Mouse (Mus musculus) liver, postnatal 0 days (tissue): ENCODE results near the gene Pde4b. TPM values are rescaled to one million over a fixed set of nuclear protein-coding genes. Genes with fewer than 3 reads are reported as not detected.

ENCODE experiments used
- ATAC-seq: fragments of 200-750 bp; cut with Nextera tagmentation; 2 replicates; pipeline ENCODE4 v1.8.0; 2017; ENCODE audit warnings: mild to moderate bottlenecking, moderate library complexity
- DNase-seq: peaks from one replicate; pipeline ENCODE4 v3.0.0-alpha.2; 2016
- H3K27ac ChIP-seq: fragments of 300-500 bp; sonication (generic); 2 replicates; pipeline ENCODE4 v1.5.1; 2014; ENCODE audit warnings: antibody characterized with exemption, moderate library complexity, mild to moderate bottlenecking, low read depth
- H3K27me3 ChIP-seq: fragments of 300-500 bp; sonication (generic); 2 replicates; pipeline ENCODE4 v1.6.1; 2014; ENCODE audit warnings: low read length, control low read depth, mixed read lengths; ENCODE audit not compliant: insufficient read depth
- H3K36me3 ChIP-seq: fragments of 300-500 bp; sonication (generic); replicated peaks from 2 replicates; pipeline ENCODE4 v1.6.1; 2014; ENCODE audit warnings: mild to moderate bottlenecking, control low read depth, low read length, moderate library complexity, mixed read lengths; ENCODE audit not compliant: insufficient read depth
- H3K4me1 ChIP-seq: fragments of 300-500 bp; sonication (generic); 2 replicates; pipeline ENCODE4 v1.6.1; 2014; ENCODE audit warnings: antibody characterized with exemption, mild to moderate bottlenecking, control low read depth; ENCODE audit not compliant: insufficient read depth
- H3K4me2 ChIP-seq: fragments of 300-500 bp; sonication (generic); 2 replicates; pipeline ENCODE4 v1.6.1; 2014; ENCODE audit warnings: low read depth, mild to moderate bottlenecking, low read length, moderate library complexity, mixed read lengths
- H3K4me3 ChIP-seq: fragments of 300-500 bp; sonication (generic); 2 replicates; pipeline ENCODE4 v1.5.1; 2014; ENCODE audit warnings: low read depth, low read length
- H3K9ac ChIP-seq: fragments of 300-500 bp; sonication (generic); replicated peaks from 2 replicates; pipeline ENCODE4 v1.6.1; 2014; ENCODE audit warnings: mild to moderate bottlenecking, moderate library complexity
- H3K9me3 ChIP-seq: fragments of 300-500 bp; sonication (generic); 2 replicates; pipeline ENCODE4 v1.6.1; 2016; ENCODE audit warnings: mild to moderate bottlenecking, control low read depth, low read length, mixed read lengths
- CTCF ChIP-seq: sonication (generic); IDR thresholded peaks from 2 replicates; pipeline ENCODE4 v1.5.1; 2016; ENCODE audit warnings: antibody characterized with exemption, low read depth
- EP300 ChIP-seq: IDR thresholded peaks from 2 replicates; pipeline ENCODE4 v1.6.1; 2016; ENCODE audit warnings: antibody characterized with exemption, low read depth, mild to moderate bottlenecking
- WGBS: fragments of 180-500 bp; shearing (Covaris S2); extraction: QIAGEN DNeasy Blood & Tissue Kit; methylation state at CpG from one replicate; pipeline ENCODE4 v1.1.7; 2014; ENCODE audit not compliant: insufficient replicate concordance; 5-methylcytosine and 5-hydroxymethylcytosine counted together
- polyA plus RNA-seq: library from polyadenylated mRNA; unstranded; fragments of >200 nt; fragmentation: Nextera tagmentation; extraction: Ambion mirVana; gene quantifications from 2 replicates; pipeline ENCODE4 v1.2.1, GENCODE M21; 2015

The Pde4b gene
- polyA plus RNA-seq, 1 experiment from 2014 or later, result 3.7 TPM

- H3K4me2 ChIP-seq, result no peak overlapping the region
- ATAC-seq, result no peak
- no peaks in the 10 kb centered on the region for H3K4me1 ChIP-seq
- no peak overlapping the region for H3K9ac ChIP-seq
- H3K27me3 ChIP-seq, result no peaks in the 10 kb centered on the region
- 40% methylated on average over 3 of the region's 3 CpGs for WGBS
- H3K4me3 ChIP-seq, result no peak overlapping the region
- TF ChIP-seq CTCF, result no peak
- TF ChIP-seq EP300, result no peak
- no peak overlapping the region for H3K27ac ChIP-seq
- H3K9me3 ChIP-seq, result no peaks in the 10 kb centered on the region
- no peaks in the 10 kb centered on the region for H3K36me3 ChIP-seq
- no peak for DNase-seq
These were observed 84.3 kb downstream of the Pde4b start for GRCm38 (mm10) chr4:102171636-102172035.

GRCm38 (mm10) chr4:102172711-102173213, 85.4 kb downstream of the Pde4b start:
- TF ChIP-seq CTCF (no peak), EP300 (no peak)
- H3K9ac ChIP-seq, result no peak overlapping the region
- H3K9me3 ChIP-seq, result no peaks in the 10 kb centered on the region
- no peaks in the 10 kb centered on the region for H3K36me3 ChIP-seq
- no peak for DNase-seq
- WGBS, result 51% methylated on average over 7 of the region's 7 CpGs
- no peak overlapping the region for H3K27ac ChIP-seq
- no peaks in the 10 kb centered on the region for H3K4me1 ChIP-seq
- ATAC-seq, result no peak
- no peaks in the 10 kb centered on the region for H3K27me3 ChIP-seq
- no peak overlapping the region for H3K4me3 ChIP-seq
- no peak overlapping the region for H3K4me2 ChIP-seq

- H3K27ac ChIP-seq, result no peak overlapping the region
- WGBS, result 62% methylated on average over 2 of the region's 2 CpGs
- TF ChIP-seq EP300 (no peak), CTCF (no peak)
These were observed 88.6 kb downstream of the Pde4b start for GRCm38 (mm10) chr4:102175985-102176384.

GRCm38 (mm10) chr4:102177258-102177657, 89.9 kb downstream of the Pde4b start:
- H3K9ac ChIP-seq, result no peak overlapping the region
- no peaks in the 10 kb centered on the region for H3K27me3 ChIP-seq
- WGBS, result 66% methylated on average over 5 of the region's 5 CpGs
- H3K27ac ChIP-seq, result no peak overlapping the region
- DNase-seq (no peak), ATAC-seq (no peak)
- H3K36me3 ChIP-seq, result no peaks in the 10 kb centered on the region
- TF ChIP-seq CTCF (no peak), EP300 (no peak)
- no peaks in the 10 kb centered on the region for H3K9me3 ChIP-seq
- no peaks in the 10 kb centered on the region for H3K4me1 ChIP-seq
- no peak overlapping the region for H3K4me2 ChIP-seq
- H3K4me3 ChIP-seq, result no peak overlapping the region

More at GRCm38 (mm10) chr4:102175985-102176384, 88.6 kb downstream of the Pde4b start:
- Histone ChIP-seq H3K4me3 (no peak overlapping the region), H3K27me3 (no peaks in the 10 kb centered on the region), H3K4me1 (no peaks in the 10 kb centered on the region), H3K36me3 (no peaks in the 10 kb centered on the region), H3K9ac (no peak overlapping the region), H3K9me3 (no peaks in the 10 kb centered on the region), H3K4me2 (no peak overlapping the region)
- DNase-seq, result no peak
- no peak for ATAC-seq

GRCm38 (mm10) chr4:102186888-102187287, 99.5 kb downstream of the Pde4b start:
- 74% methylated on average over 5 of the region's 5 CpGs for WGBS
- H3K9me3 ChIP-seq, result no peaks in the 10 kb centered on the region
- DNase-seq, result no peak

GRCm38 (mm10) chr4:102197707-102198106, 110.4 kb downstream of the Pde4b start:
- Histone ChIP-seq H3K27ac (no peak overlapping the region), H3K4me2 (no peak overlapping the region), H3K9me3 (no peaks in the 10 kb centered on the region), H3K9ac (no peak overlapping the region), H3K4me3 (no peak overlapping the region), H3K27me3 (no peaks in the 10 kb centered on the region), H3K4me1 (no peaks in the 10 kb centered on the region), H3K36me3 (no peaks in the 10 kb centered on the region)
- ATAC-seq (no peak), DNase-seq (no peak)
- TF ChIP-seq CTCF, result no peak
- no peak for TF ChIP-seq EP300
- 82% methylated on average over 5 of the region's 5 CpGs for WGBS

More at GRCm38 (mm10) chr4:102186888-102187287, 99.5 kb downstream of the Pde4b start:
- TF ChIP-seq CTCF (no peak), EP300 (no peak)
- H3K4me3 ChIP-seq, result no peak overlapping the region
- no peak overlapping the region for H3K4me2 ChIP-seq
- no peak overlapping the region for H3K27ac ChIP-seq
- H3K27me3 ChIP-seq, result no peaks in the 10 kb centered on the region
- no peaks in the 10 kb centered on the region for H3K36me3 ChIP-seq
- ATAC-seq, result no peak
- H3K4me1 ChIP-seq, result no peaks in the 10 kb centered on the region
- no peak overlapping the region for H3K9ac ChIP-seq

GRCm38 (mm10) chr4:102209773-102210172, 122.4 kb downstream of the Pde4b start:
- Histone ChIP-seq H3K27me3 (no peaks in the 10 kb centered on the region), H3K4me2 (no peak overlapping the region), H3K4me1 (no peaks in the 10 kb centered on the region), H3K9me3 (no peaks in the 10 kb centered on the region), H3K4me3 (no peak overlapping the region), H3K27ac (no peak overlapping the region), H3K9ac (no peak overlapping the region), H3K36me3 (no peaks in the 10 kb centered on the region)
- WGBS, result 76% methylated on average over 2 of the region's 2 CpGs
- no peak for ATAC-seq
- DNase-seq, result no peak
- TF ChIP-seq EP300, result no peak
- no peak for TF ChIP-seq CTCF
